Mouse (Mus musculus) midbrain, postnatal 0 days (tissue): ENCODE measurements around the gene Gm15517. TPM values are rescaled to one million over a fixed set of nuclear protein-coding genes. Genes with fewer than 3 reads are reported as not detected.

Experiments used
- ATAC-seq: fragments of 200-750 bp; cut with Nextera tagmentation; 2 replicates; pipeline ENCODE4 v1.8.0; 2017; ENCODE audit warnings: moderate number of reproducible peaks, mild to moderate bottlenecking, moderate TSS enrichment, moderate library complexity; ENCODE audit not compliant: low FRiP score
- DNase-seq: peaks from one replicate; pipeline ENCODE4 v3.0.0-alpha.2; 2015; ENCODE audit warnings: low spot score
- H3K27ac ChIP-seq: fragments of 300-500 bp; sonication (generic); 2 replicates; pipeline ENCODE4 v1.5.1; 2014; ENCODE audit warnings: low read depth, mild to moderate bottlenecking, low read length, mixed read lengths
- H3K27me3 ChIP-seq: fragments of 300-500 bp; sonication (generic); 2 replicates; pipeline ENCODE4 v1.6.1; 2014; ENCODE audit warnings: low read length, control low read depth, mixed read lengths; ENCODE audit not compliant: insufficient read depth
- H3K36me3 ChIP-seq: fragments of 300-500 bp; sonication (generic); 2 replicates; pipeline ENCODE4 v1.6.1; 2014; ENCODE audit warnings: low read length, control low read depth, mixed read lengths; ENCODE audit not compliant: insufficient read depth
- H3K4me1 ChIP-seq: fragments of 300-500 bp; sonication (generic); 2 replicates; pipeline ENCODE4 v1.6.1; 2014; ENCODE audit warnings: mild to moderate bottlenecking, control low read depth, antibody characterized with exemption, low read length, mixed read lengths; ENCODE audit not compliant: insufficient read depth
- H3K4me2 ChIP-seq: fragments of 300-500 bp; sonication (generic); 2 replicates; pipeline ENCODE4 v1.6.1; 2014; ENCODE audit warnings: low read depth, mild to moderate bottlenecking, low read length, mixed read lengths; ENCODE audit not compliant: poor library complexity, severe bottlenecking
- H3K4me3 ChIP-seq: fragments of 300-500 bp; sonication (generic); 2 replicates; pipeline ENCODE4 v1.5.1; 2014; ENCODE audit warnings: low read depth, mild to moderate bottlenecking, low read length, moderate library complexity
- H3K9ac ChIP-seq: fragments of 300-500 bp; sonication (generic); replicated peaks from 2 replicates; pipeline ENCODE4 v1.6.1; 2014; ENCODE audit warnings: mild to moderate bottlenecking, low read length, moderate library complexity, mixed read lengths; ENCODE audit not compliant: poor library complexity, severe bottlenecking
- H3K9me3 ChIP-seq: fragments of 300-500 bp; sonication (generic); 2 replicates; pipeline ENCODE4 v1.6.1; 2016; ENCODE audit warnings: low read length, control low read depth
- CTCF ChIP-seq: IDR thresholded peaks from 2 replicates; pipeline ENCODE4 v1.5.1; 2016; ENCODE audit warnings: antibody characterized with exemption, mild to moderate bottlenecking
- WGBS: fragments of 180-500 bp; shearing (Covaris S2); extraction: QIAGEN DNeasy Blood & Tissue Kit; methylation state at CpG from one replicate; pipeline ENCODE4 v1.1.7; 2014; 5-methylcytosine and 5-hydroxymethylcytosine counted together
- polyA plus RNA-seq: library from polyadenylated mRNA; unstranded; fragments of >200 nt; fragmentation: Nextera tagmentation; extraction: Ambion mirVana; gene quantifications from 2 replicates; pipeline ENCODE4 v1.2.1, GENCODE M21; 2015
- total RNA-seq: library from RNA; depleted of rRNA; stranded (reverse); fragments of >200 nt; gene quantifications from 2 replicates; pipeline ENCODE4 v1.2.3, GENCODE M21; 2014

Gm15517 gene
- total and polyA plus RNA-seq, 2 experiments from 2014 or later, result not detected

DNA sequence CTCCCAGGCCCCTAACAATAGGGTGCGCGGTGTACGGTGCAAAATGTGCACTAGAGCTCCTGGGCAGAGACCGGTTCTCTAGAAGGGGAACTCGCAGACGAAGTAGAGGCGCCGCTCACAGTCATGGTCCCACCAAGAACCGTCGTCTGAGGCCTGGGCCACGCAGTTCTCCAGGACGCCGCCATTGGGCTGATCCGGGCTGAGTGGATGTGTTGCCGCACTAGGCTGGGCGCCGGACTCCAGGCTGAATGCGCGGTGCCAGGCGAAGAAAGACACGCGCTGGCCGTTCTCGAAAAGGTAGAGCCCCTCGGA, 43.2 kb downstream of the Gm15517 start:
- no peaks in the 10 kb centered on the region for H3K27me3 ChIP-seq
- 0% methylated on average over 25 of the region's 25 CpGs for WGBS
- peak overlapping the region; percentile 49 for H3K4me3 ChIP-seq
- ATAC-seq (peak; percentile 38), DNase-seq (no peak)
- peak overlapping the region; percentile 55 for H3K4me2 ChIP-seq
- no peaks in the 10 kb centered on the region for H3K36me3 ChIP-seq
- TF ChIP-seq CTCF, result no peak; the same call in 1 of the 2 replicates
- H3K9ac ChIP-seq, result peak overlapping the region; percentile 70
- no peaks in the 10 kb centered on the region for H3K9me3 ChIP-seq
- H3K4me1 ChIP-seq, result peaks cover 6% of the 10 kb centered on the region; the same call in 1 of the 2 replicates
- peak overlapping the region; percentile 83 for H3K27ac ChIP-seq

DNA sequence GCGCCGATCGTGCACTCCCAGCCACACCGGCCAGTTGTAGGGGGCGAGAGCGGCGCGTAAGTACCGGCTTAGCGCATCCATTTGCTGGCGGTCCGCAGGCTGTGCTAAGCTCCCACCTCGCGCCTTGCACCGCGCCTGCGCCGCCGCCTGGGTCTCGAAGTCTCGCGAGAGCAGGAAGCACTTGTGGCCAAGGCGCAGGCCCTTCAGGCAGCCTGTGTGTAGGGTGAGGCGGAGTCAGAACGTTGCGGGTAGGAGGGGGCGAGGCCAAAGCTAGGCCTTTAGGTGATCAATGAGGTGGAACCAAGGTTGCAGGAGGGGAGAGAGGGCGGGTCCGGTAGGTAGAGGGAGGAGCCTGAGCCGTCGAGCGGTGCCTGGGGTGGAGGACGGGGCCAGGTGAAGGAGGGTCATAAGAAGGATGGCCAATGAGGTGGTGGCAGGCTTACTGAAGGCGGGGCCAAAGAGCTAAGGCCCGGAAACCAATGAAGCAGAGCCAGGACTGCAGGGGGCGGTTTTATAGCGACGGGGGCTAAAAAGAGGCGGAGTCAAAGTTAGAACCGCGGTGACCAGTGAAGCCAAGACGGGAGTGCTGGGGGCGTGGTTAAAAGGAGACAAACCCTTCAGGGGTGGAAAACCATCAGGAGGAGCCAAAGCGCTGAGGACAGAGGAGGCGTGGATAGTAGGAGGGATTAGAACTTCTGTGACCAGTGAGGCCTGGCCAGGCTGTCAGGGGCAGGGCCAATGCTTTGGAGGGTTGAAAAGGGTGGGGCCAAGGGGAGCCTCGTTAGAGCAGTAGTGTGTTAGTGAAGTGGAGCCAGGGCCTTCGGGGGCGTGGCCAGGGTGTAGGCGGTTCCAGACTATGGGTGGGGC, 43.8 kb downstream of the Gm15517 start:
- WGBS, result under 1% methylated on average over 49 of the region's 49 CpGs
- Histone ChIP-seq H3K4me1 (peaks cover 6% of the 10 kb centered on the region; the same call in 1 of the 2 replicates), H3K4me3 (peak overlapping the region; percentile 49), H3K9me3 (no peaks in the 10 kb centered on the region), H3K36me3 (no peaks in the 10 kb centered on the region), H3K4me2 (peak overlapping the region; percentile 55), H3K27me3 (no peaks in the 10 kb centered on the region), H3K27ac (peak overlapping the region; percentile 83), H3K9ac (peak overlapping the region; percentile 70)
- ATAC-seq, result peak; percentile 94
- TF ChIP-seq CTCF, result peak; percentile 31
- peak; percentile 99 for DNase-seq

DNA sequence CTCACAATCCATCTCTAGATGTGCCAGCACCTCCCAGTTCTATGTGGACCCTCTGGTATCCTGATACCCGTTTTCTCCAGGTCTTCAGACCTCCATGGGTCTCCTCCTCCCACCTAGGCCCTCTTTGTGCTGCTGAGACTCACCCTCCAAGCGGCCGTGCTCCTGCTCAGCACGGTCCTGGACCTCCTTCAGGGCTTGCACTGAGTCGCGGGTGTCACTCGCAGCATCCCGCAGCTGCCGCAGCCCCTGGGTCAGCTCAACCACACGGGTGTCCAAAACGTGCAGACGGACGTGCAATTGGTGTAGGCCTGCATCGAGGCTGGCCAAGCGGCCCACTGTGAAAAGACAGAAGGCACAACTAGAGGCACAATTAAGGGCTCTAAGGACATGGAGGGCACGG, 44.4 kb downstream of the Gm15517 start:
- no peak for TF ChIP-seq CTCF

DNA sequence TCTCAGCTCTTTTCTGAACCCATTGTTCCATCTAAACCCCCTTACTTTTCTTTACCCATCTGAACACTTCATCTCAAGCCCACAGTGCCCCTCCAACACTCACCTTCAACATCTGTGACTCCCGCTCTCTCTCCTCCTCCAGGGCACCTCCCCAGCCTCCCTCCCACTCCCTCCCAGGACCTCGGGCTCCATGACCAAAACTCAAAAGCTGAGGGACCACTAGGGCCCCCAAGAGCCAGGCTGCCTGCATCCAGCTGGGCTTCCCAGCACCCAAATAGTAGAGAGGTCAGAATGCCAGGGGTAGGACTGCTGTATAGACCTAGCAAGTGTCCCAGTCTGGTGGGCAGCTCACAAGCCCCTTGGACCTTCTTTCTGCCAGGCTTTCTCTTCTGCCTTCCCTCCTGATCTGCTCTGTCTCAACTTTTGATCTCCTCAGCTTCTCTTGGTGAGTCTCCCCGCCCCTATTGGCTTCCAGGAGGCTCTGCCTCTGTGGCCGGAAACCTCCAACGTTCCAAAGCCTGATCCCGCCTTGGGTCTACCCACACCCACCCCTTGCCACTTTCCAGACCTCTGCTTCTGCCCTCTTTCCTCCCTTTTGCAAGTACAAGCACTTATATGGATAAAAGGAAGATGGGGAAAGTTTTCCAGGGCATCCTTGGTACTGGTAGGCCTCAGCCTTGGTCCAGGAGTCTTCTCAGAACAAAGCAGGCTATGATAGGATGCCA, 45.4 kb downstream of the Gm15517 start, which contains the start of gene Clec11a:
Gene Clec11a, minus strand, starts transcription at position 387 of the 725 bp plus-strand sequence.
- H3K4me1 ChIP-seq, result peaks cover 9% of the 10 kb centered on the region; the same call in 1 of the 2 replicates
- DNase-seq, result no peak
- ATAC-seq, result no peak
- peak within 1 kb of the TSS; percentile 55; the same call in 1 of the 2 replicates for H3K4me2 ChIP-seq
- H3K27ac ChIP-seq, result peak within 1 kb of the TSS; percentile 83; the same call in 1 of the 2 replicates
- no peaks in the 10 kb centered on the region for H3K9me3 ChIP-seq
- H3K27me3 ChIP-seq, result no peaks in the 10 kb centered on the region
- H3K9ac ChIP-seq, result no peak within 1 kb of the TSS
- 61% methylated on average over 6 of the region's 6 CpGs for WGBS
- no peaks in the 10 kb centered on the region for H3K36me3 ChIP-seq
- 0 out of 2 replicates have a peak within 1 kb of the TSS, but pooled peaks have one; percentile 49 for H3K4me3 ChIP-seq
- TF ChIP-seq CTCF, result no peak

More for the DNA sequence above, 44.4 kb downstream of the Gm15517 start:
- no peaks in the 10 kb centered on the region for H3K9me3 ChIP-seq
- H3K36me3 ChIP-seq, result no peaks in the 10 kb centered on the region
- H3K4me3 ChIP-seq, result 0 out of 2 replicates have a peak overlapping the region, but pooled peaks have one; percentile 49
- peak overlapping the region; percentile 83 for H3K27ac ChIP-seq
- WGBS, result 11% methylated on average over 16 of the region's 16 CpGs
- H3K9ac ChIP-seq, result no peak overlapping the region
- peaks cover 6% of the 10 kb centered on the region; the same call in 1 of the 2 replicates for H3K4me1 ChIP-seq
- ATAC-seq, result no peak
- DNase-seq, result no peak
- H3K4me2 ChIP-seq, result peak overlapping the region; percentile 55; the same call in 1 of the 2 replicates
- H3K27me3 ChIP-seq, result no peaks in the 10 kb centered on the region

DNA sequence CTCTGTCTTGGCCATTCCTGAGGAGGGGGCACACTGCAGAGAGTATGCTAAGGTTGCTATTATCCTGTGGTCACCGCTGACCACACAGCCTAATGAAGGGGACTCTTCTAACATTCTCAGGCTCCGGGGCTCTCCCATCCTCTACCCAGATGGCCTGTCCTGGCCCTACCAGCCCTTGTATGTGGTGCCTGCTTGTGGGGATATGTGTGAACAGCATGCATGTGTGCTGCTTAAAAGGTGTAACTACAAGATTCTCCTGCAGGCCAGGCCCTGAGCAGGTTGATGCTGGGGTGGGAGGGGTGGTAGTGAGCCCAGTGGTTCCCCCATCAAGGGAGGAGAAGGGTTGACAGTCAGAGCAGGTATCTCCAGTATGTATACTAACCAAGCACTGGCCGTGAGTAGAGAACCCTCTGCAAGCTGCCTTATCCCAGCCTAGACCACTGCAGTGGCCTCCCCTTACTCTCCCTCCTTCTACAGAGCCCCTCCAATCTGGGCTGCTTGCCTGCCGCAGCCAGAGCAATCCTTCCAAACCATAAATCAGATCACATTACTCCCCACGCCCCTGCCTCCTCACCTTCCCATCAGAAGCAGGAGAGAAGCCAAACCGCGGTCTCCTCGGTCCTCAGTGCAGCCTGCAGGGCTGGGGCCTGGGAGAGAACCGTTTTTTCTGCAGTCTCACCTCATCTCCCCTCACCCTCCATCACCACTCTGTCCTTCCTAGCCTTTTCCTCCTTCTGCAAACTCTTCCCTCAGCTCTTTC, 46.2 kb downstream of the Gm15517 start:
- WGBS, result 59% methylated on average over 9 of the region's 9 CpGs
- H3K27ac ChIP-seq, result no peak overlapping the region

More for the DNA sequence above, 46.2 kb downstream of the Gm15517 start:
- peak; percentile 56 for TF ChIP-seq CTCF
- H3K9ac ChIP-seq, result no peak overlapping the region
- no peaks in the 10 kb centered on the region for H3K9me3 ChIP-seq
- no peaks in the 10 kb centered on the region for H3K27me3 ChIP-seq
- DNase-seq (peak; percentile 36), ATAC-seq (no peak)
- H3K4me3 ChIP-seq, result no peak overlapping the region
- peaks cover 9% of the 10 kb centered on the region; the same call in 1 of the 2 replicates for H3K4me1 ChIP-seq
- no peaks in the 10 kb centered on the region for H3K36me3 ChIP-seq
- no peak overlapping the region for H3K4me2 ChIP-seq
